Mouse (Mus musculus) kidney, adult 18-20 months (tissue): ENCODE measurements around the gene Zfyve27.

Experiments used
- DNase-seq: peaks from one replicate; pipeline ENCODE4 v3.0.0; 2021

The Zfyve27 gene

GRCm38 (mm10) chr19:42144067-42144466 is 19.7 kb upstream of the Zfyve27 start:
- DNase-seq, result no peak

DNA sequence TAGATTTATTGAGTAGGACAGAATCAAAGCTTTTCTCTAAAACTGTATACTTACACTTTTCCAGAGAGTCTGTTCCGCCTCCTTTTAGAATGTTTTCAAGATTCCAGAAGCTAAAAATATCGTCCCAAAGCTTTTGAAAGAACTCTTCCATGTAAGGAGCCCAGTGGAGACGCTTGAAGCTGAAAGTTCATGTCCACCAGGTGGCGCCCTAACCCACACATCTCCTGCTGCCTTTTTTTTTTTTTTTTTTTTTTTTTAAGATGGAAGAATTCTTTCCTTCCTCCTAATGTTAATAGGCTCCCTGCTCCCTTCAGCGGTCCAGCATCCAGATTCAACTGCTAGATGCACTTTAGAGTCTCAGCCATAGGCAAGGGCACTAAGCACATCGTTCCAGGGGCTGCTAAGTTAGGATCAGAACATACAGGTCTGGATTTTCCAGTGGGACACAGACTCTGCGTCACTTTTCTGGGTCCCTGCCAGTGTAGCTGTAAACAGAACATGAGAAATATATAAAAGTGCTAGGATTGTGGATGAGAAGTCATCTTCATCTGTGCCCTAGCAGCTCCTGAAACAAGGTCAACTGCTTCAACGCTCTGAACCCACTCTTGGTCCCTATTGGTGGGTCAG is 19.1 kb upstream of the Zfyve27 start:
- DNase-seq, result peak; percentile 89

DNA sequence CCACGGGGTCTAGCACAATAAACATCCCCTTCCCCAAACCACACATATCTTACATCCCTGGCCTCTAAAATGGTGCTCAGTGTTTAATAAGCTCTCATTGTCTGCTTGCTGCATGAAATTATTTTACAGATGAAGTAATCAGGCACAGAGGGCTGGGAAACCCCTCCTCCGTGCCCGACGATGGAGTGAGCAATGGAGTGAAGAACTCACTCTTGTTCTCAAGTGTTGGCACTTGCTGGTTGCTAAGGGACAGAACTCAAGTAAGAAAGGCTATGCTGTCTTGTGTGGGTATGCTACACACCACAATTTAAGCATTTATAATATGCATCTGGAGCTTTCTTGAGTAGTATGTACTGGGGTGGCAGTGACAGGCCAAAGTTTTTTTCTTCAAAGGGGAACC is 18.5 kb upstream of the Zfyve27 start:
- DNase-seq, result no peak

- DNase-seq, result no peak
Observed at GRCm38 (mm10) chr19:42145731-42146130, 18.0 kb upstream of the Zfyve27 start.

DNA sequence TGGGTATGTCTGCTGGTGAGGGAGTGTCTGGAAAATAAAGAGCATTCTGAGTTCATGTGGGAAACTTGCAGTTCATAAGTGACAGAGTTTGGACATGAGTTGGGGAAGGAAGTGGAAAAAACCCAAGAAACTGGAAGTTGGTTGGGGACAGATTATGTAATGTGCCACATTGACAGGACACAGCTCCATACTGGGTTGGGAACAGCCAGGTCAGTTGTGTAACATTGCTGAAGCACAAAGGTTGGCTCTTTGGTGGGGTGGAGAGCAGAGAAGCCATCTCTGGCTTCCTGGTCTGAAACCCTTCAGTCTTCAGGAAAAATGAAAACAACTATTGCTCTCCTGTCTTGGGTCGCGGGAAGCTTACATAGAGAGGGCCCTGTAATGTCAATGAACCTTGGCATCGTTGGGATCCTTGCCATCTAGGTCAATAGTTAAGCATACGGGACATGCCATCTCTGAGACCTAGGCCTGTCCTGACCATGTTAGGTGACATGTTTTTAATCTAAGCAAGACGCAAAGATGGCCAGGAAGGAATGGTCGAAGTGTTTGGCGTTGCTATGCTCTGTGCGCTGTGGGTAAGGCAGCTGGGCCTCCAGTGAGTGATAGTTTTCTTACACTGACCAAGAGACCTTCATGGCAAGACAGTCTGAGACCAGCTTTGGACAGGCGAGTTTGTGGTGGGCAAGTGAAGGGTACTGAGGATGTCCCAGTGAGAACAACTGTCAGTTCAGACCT is 17.3 kb upstream of the Zfyve27 start:
- no peak for DNase-seq

GRCm38 (mm10) chr19:42147170-42147768 is 16.5 kb upstream of the Zfyve27 start, which contains the start of gene Marveld1:
Gene Marveld1, plus strand, starts transcription at chr19:42147400.
- peak; percentile 73 for DNase-seq

- DNase-seq, result peak; percentile 72
Observed at GRCm38 (mm10) chr19:42147769-42148568, 15.8 kb upstream of the Zfyve27 start.

DNA sequence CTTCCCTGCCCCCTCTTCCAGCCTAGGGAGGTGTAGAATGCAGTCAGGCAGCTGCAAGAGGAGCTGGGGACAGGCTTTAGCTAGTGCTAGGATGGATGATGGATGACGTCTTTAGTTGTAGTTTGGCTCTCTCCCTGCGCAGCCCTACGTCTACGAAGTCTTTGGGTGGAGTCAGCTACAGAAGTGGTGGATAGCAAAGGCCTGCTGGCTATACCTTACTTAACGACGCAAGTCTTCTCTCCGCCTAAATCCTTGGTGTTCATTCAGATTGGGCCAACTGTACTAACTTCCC is 15.2 kb upstream of the Zfyve27 start:
- no peak for DNase-seq

GRCm38 (mm10) chr19:42151990-42152389 is 11.8 kb upstream of the Zfyve27 start:
- peak; percentile 91 for DNase-seq

DNA sequence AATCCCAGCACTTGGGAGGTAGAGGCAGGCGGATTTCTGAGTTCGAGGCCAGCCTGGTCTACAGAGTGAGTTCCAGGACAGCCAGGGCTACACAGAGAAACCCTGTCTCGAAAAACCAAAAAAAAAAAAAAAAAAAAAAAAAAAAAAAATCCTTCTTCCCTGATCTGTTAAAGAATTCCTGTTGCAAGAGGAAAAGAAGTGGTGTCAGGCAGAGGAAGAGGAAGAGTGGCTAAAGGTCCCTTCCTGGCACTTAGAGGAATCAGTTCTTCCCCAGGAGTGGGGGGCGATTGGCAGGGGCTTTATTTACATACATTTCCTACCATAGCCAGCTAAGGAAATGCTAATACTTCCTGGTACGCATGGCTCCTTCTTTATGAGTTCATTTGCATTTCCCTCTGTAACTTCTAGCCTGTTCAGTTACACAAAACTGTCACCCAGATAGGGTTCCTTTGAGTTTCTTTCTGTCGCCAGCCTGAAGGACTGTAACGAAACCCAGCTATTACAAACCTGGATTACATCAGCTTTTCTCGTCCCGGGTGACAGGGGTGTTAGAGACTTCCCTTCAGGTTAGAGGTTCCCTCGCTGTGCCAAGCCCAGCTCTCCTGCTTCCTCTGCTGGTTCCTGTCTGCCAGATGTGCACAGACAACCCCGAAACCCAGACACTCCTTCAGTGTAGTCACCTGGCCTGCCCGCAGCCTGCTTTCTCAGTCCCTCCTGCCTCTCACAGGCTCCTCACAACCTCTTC is 6.1 kb upstream of the Zfyve27 start:
- DNase-seq, result no peak

- DNase-seq, result no peak
Observed at GRCm38 (mm10) chr19:42158246-42159017, 5.3 kb upstream of the Zfyve27 start.

GRCm38 (mm10) chr19:42164188-42164587 is 437 bp downstream of the Zfyve27 start:
- no peak for DNase-seq

DNA sequence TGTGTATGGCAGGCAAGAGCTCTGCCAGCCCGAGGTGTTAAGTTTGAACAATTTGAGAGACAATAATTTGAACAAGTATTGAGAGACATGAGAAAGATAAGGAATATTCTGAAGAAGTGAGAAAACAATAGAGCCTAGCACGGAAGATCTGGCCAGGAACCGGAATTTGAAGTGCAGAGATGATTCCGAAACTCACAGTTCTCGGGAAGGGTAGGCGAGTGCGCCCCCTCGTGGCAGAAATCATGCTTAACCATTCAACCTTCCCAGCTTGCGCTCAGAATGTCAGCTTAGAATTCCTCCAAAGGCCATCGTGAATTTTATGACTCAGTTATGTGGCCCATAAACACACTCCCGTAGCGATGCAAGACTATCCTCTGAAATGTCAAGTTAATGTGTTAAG is 2.4 kb downstream of the Zfyve27 start:
- peak; percentile 90 for DNase-seq

DNA sequence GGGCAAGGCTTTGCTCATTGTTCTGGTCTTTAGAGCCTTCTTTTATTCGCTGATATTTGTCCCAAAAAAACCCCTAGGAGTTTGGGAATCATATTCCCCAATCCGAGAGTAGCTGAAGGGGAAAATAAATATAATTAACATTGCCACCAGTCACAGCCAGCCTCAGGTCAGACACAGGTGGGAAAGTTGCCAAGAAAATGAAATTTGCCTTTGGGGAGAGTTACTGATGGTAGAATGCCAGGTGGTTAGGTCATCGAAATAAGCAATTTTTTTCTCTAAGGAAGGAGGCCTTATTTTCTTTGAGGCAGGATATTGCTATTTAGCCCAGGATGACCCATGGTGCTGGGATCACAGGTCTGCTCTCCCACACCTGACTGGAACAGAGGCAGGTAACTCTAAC is 3.0 kb downstream of the Zfyve27 start:
- no peak for DNase-seq

- DNase-seq, result no peak
Observed at GRCm38 (mm10) chr19:42167489-42167888, 3.7 kb downstream of the Zfyve27 start.

DNA sequence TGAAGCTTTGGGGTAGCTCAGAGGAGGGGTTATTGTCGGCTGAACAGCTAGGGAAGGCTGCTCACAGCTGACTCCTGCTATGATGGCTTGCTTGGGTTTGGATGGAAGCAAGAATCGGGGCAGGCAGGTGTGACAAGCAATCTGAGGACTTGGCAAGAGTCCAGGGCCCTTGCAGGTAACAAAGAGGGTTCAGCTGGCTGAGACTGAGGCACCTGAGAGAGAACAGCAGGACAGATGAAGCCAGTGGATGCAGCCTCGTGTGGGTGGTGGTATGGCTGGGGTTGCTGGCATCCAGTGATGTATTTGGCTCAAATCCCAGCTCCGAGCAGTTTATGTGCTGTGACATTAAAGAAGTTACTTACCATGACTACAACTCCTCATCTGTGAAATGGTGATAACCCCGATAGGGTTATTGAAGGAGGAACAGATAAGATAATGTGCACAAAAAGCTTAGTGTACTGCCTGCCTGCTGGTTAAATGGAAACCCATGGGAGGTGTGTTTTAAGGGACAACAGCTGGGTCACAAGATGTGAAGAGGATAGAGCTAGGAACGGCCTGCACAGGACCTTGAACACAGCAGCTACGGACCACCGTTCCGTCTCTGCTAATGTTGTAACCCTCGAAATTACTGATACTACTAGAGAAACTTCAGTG is 5.7 kb downstream of the Zfyve27 start:
- DNase-seq, result peak; percentile 22

DNA sequence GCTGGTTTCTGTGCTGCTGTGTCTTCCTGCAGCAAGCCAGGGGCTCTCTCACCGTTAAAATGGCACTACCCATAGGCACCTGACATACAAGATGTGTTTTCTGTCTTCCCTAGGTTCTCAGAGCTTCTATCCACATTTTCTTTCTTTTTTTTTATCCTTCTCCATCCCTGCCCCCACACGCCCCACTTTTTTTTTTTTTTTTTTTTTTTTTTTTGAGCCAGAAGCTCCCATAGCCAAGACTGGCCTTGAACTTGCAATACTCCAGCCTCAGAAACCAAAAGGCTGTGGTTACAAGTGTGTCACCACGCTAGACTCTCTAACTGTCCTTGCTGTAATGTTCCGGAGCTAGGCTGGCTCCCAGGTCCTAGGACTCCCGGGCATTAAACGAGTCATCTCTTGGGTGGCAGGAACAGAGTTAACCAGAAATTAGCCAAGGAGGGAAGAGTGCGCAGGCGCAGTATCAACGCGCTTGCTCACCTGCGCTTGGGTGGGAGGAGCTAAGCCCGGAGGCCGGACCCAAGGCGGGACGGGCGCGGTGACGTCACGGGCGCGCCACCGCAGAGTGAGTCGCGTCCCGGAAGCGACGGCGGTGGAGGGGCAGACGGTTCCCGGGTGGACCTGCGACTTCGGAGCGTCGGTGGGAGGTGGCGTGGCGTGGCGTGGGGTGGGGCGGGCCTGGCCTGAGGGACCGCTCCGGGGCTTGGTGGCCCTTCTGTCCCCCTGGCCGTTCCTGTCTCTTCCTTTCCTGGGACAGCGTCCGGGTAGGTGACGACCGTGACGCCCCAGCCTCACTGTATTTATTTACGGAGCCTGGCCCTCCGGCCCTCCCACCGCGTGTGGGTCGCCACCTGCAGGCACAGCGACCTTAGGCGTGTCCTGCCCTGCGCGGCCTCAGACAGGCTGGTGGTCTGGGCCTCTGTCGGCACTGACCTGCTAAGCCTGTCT is 6.5 kb downstream of the Zfyve27 start:
- DNase-seq, result peak; percentile 95

- no peak for DNase-seq
Observed at GRCm38 (mm10) chr19:42176841-42177240, 13.1 kb downstream of the Zfyve27 start.

DNA sequence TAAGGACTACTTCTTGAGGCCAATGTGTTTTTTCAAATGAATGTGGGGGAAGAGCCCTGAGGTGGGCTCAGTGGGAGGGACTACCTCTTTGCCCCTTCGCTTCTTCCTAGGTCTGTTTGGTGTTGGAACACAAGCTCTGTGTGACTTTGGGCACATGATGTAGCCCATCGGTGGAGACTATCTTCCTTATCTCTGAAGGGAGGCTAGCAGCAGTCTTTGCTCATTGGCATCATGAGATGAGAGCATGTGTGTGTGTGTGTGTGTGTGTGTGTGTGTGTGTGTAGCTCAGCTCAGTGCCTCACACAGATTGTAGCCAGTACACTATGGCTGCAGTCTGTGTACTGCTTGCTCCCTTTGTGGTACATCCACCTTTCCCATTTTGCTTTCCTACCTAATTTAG is 13.7 kb downstream of the Zfyve27 start:
- no peak for DNase-seq

GRCm38 (mm10) chr19:42179356-42179755 is 15.6 kb downstream of the Zfyve27 start:
- DNase-seq, result no peak
